Mouse (Mus musculus) intestine, embryonic 16.5 days (tissue): ENCODE data around the gene Nsg1. TPM values are rescaled to one million over a fixed set of nuclear protein-coding genes. Genes with fewer than 3 reads are reported as not detected.

ENCODE experiments used
- ATAC-seq: fragments of 200-750 bp; cut with Nextera tagmentation; 2 replicates; pipeline ENCODE4 v1.8.0; 2017; ENCODE audit warnings: moderate TSS enrichment, moderate library complexity
- H3K27ac ChIP-seq: fragments of 300-500 bp; sonication (generic); 2 replicates; pipeline ENCODE4 v1.5.1; 2014; ENCODE audit warnings: mild to moderate bottlenecking, low read length
- H3K27me3 ChIP-seq: fragments of 300-500 bp; sonication (generic); replicated peaks from 2 replicates; pipeline ENCODE4 v1.6.1; 2014; ENCODE audit warnings: low read length, control low read depth, mixed read lengths; ENCODE audit not compliant: control insufficient read depth, insufficient read depth
- H3K36me3 ChIP-seq: fragments of 300-500 bp; sonication (generic); 2 replicates; pipeline ENCODE4 v1.6.1; 2014; ENCODE audit warnings: low read length, control low read depth; ENCODE audit not compliant: control insufficient read depth, insufficient read depth
- H3K4me1 ChIP-seq: fragments of 300-500 bp; sonication (generic); 2 replicates; pipeline ENCODE4 v1.6.1; 2014; ENCODE audit warnings: low read length, control low read depth, mixed read lengths; ENCODE audit not compliant: control insufficient read depth, insufficient read depth
- H3K4me2 ChIP-seq: fragments of 300-500 bp; sonication (generic); 2 replicates; pipeline ENCODE4 v1.6.1; 2014; ENCODE audit warnings: low read depth, low read length, control low read depth
- H3K4me3 ChIP-seq: fragments of 300-500 bp; sonication (generic); 2 replicates; pipeline ENCODE4 v1.5.1; 2014; ENCODE audit warnings: mild to moderate bottlenecking, low read length
- H3K9ac ChIP-seq: fragments of 300-500 bp; sonication (generic); 2 replicates; pipeline ENCODE4 v1.6.1; 2014; ENCODE audit warnings: low read depth, low read length
- H3K9me3 ChIP-seq: fragments of 300-500 bp; sonication (generic); 2 replicates; pipeline ENCODE4 v1.6.1; 2016; ENCODE audit warnings: low read length, control low read depth; ENCODE audit not compliant: control insufficient read depth
- WGBS: fragments of 180-500 bp; shearing (Covaris S2); extraction: QIAGEN DNeasy Blood & Tissue Kit; methylation state at CpG from one replicate; pipeline ENCODE4 v1.1.7; 2014; 5-methylcytosine and 5-hydroxymethylcytosine counted together
- polyA plus RNA-seq: library from polyadenylated mRNA; unstranded; fragments of >200 nt; fragmentation: Nextera tagmentation; extraction: Ambion mirVana; gene quantifications from 2 replicates; pipeline ENCODE4 v1.2.1, GENCODE M21; 2015

Gene Nsg1
- polyA plus RNA-seq, 1 experiment from 2014 or later = 50.3 TPM

DNA sequence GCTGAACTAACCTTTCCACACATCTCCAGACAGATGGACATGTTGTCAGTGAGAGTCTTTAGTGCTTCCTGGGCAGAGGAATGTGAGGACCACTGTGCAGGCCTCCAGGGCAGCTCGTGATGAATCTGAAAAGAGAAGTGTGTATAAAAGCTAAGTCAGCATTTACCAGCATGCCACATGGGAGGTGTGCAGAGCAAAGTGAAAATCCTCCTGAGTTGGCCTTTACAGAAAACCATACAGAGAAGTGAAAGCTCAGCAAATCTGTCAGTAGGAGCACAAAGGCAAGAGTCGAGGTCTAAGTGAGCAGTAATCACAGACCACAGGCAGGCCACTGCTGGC, 67.8 kb downstream of the Nsg1 start:
- Histone ChIP-seq H3K36me3 (no peaks in the 10 kb centered on the region), H3K27me3 (no peaks in the 10 kb centered on the region), H3K4me3 (no peak overlapping the region), H3K9ac (no peak overlapping the region), H3K9me3 (no peaks in the 10 kb centered on the region), H3K27ac (no peak overlapping the region), H3K4me1 (no peaks in the 10 kb centered on the region), H3K4me2 (no peak overlapping the region)
- ATAC-seq = no peak
- 74% methylated on average over 2 of the region's 2 CpGs for WGBS

DNA sequence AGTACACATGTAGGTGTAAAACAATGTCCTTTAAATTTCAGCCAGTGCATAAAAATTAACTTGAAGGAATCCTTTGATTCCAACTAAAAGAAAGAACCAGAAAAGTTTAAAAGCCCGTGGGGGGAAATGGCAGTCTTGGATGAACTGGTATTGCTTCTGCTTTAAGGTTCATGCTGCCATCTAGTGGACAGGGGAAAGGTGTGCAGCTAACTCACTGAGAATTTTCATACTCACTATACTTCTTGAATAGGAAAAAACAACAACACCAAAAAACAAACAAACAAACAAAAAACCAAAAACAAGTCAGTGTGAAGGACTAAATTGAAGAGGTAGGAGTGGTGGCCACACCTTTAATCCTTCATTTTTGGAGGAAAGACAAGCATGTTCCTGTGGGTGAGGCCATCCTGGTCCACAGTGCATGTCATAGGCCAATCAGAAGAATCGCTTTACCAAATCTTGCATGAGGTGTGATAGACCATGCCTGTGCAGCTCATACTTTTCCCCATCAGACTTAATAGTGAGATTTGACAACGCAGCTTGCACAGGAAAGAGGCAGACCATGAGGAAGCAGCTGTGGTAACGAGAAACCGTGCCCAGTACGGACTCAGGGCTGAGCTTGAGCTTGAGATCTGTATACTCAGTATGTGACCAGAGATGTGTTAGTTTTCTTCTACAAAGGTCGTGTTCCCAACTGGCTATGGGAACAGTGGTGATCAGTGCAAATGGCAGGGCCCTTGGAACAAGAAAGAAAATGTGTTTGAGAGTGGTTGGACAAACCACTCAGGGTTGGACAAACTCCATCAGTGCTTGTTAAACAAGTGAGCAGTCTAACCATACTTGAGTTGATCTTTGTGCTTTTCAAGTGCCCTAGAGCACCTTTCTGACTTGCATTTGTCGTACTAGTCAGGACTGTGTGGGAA, 68.4 kb downstream of the Nsg1 start:
- H3K27me3 ChIP-seq = no peaks in the 10 kb centered on the region
- no peak overlapping the region for H3K4me2 ChIP-seq
- no peak overlapping the region for H3K4me3 ChIP-seq
- H3K36me3 ChIP-seq = no peaks in the 10 kb centered on the region
- H3K9me3 ChIP-seq = no peaks in the 10 kb centered on the region
- WGBS = 72% methylated on average over 8 of the region's 8 CpGs
- no peak overlapping the region for H3K27ac ChIP-seq
- H3K4me1 ChIP-seq = no peaks in the 10 kb centered on the region
- no peak overlapping the region for H3K9ac ChIP-seq
- ATAC-seq = no peak

DNA sequence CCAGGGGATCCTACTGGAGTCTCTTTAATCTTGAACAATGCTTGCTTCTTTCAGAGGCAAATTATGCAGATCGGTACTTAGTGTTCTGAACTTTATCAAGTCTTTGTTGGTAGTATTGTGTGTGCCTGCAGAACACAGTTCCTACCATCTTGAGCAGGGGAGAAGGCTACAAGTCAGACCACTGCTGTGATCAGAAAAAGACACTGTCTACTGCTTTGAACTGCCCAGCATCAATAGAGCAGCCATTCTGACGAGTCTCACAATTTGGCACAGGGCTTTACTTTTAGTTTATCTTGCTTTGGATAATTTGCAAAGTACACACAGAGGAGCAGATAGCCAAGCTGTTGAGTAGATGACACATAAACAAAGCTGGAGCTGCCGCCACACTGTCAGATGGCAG, 69.1 kb downstream of the Nsg1 start:
- ATAC-seq = no peak
- H3K4me3 ChIP-seq = no peak overlapping the region
- H3K4me2 ChIP-seq = no peak overlapping the region
- 61% methylated on average over 3 of the region's 3 CpGs for WGBS
- H3K27me3 ChIP-seq = no peaks in the 10 kb centered on the region
- H3K4me1 ChIP-seq = 0 out of 2 replicates have a peak, but pooled peaks cover 2% of the 10 kb centered on the region
- H3K27ac ChIP-seq = no peak overlapping the region
- no peak overlapping the region for H3K9ac ChIP-seq
- no peaks in the 10 kb centered on the region for H3K36me3 ChIP-seq
- no peaks in the 10 kb centered on the region for H3K9me3 ChIP-seq

DNA sequence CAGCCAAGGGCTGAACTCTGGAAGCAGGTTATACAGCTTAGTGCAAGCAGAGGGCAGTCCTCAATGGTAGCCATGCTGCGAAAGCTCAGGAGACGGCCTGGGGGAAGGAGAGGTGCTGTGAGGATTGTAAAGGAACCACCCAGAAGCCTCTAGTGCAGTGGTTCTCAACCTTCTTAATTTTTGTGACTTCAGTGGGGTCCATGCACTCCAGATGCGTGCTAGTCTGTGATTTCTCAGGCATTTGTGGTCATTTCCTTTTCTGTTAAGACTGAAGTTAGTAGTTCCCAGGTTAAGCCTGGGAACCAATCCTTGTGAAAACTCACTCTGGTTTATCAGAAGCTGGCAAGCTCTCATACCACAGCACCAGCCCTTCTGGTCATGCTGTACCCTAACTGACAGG, 69.6 kb downstream of the Nsg1 start:
- Histone ChIP-seq H3K27ac (no peak overlapping the region), H3K9me3 (no peaks in the 10 kb centered on the region), H3K9ac (no peak overlapping the region), H3K27me3 (no peaks in the 10 kb centered on the region), H3K4me1 (0 out of 2 replicates have a peak, but pooled peaks cover 4% of the 10 kb centered on the region), H3K36me3 (no peaks in the 10 kb centered on the region), H3K4me2 (no peak overlapping the region), H3K4me3 (no peak overlapping the region)
- 81% methylated on average over 3 of the region's 3 CpGs for WGBS
- ATAC-seq = no peak

Other genes starting within 250 kb of the Nsg1 start
- 34.4 and 35.8 TPM in 2 replicates for gene Stx18, start 121.2 kb downstream of the Nsg1 start, polyA plus RNA-seq
- gene Zbtb49, start 60.5 kb upstream of the Nsg1 start, polyA plus RNA-seq = 7.8 and 9.9 TPM in 2 replicates
- 66.3 and 81.5 TPM in 2 replicates for gene Lyar, start 60.6 kb upstream of the Nsg1 start, polyA plus RNA-seq
- gene Tmem128, start 100.3 kb upstream of the Nsg1 start, polyA plus RNA-seq = 58.3 and 62.9 TPM in 2 replicates
- gene Otop1, start 116.1 kb upstream of the Nsg1 start, polyA plus RNA-seq = 0.04 TPM in 1 of 2 replicates, not detected in the other
- not detected in 2 replicates for gene Drd5, start 159.5 kb upstream of the Nsg1 start, polyA plus RNA-seq